13 mouse cellular contexts compared by ENCODE assay signal in the genomic region with DNA sequence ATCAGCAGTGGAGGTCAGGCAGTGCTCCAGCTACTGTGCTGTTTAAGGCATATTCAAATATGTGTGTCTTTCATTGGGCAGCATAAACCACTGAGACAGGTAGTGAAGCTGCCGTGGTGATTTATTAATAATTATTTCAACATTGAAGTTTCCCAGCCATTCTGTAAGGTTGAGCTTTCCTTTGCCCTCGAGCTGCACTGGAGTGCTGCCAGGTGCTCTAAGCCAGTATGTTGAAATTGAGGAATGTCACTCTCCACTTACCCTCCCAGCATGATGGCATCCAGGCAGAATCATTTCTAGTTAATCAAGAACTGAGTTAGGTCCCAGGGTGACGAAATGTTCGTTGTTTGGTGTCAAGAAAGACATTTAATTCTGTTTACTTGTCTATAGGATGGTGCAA. TPM values are rescaled to one million over a fixed set of nuclear protein-coding genes. Genes with fewer than 3 reads are reported as not detected.
DNase-seq lines count a peak whose midpoint lies in the region; ATAC-seq and TF ChIP-seq lines count a peak whose summit lies in the region.
"Had no signal": no experiment of that assay in that cellular context is flagged by ENCODE, and none has a peak within 500 bp of the region (broad histone marks: within the 10 kb centered on the region; RNA-seq: fewer than 3 reads in every experiment).

No protein-coding gene starts in this region.

- no peak overlapping the region for H3K27ac ChIP-seq in heart, embryonic 10.5 days
- no peak overlapping the region for H3K27ac ChIP-seq in lung, postnatal 0 days (ENCODE audit: low read length)
- H3K27ac ChIP-seq in midbrain, embryonic 10.5 days (replicated peaks): no peak overlapping the region
- H3K27ac ChIP-seq: macrophage; neural tube, embryonic 12.5 days had no signal

- H3K27me3 ChIP-seq in heart, embryonic 10.5 days (ENCODE audit: insufficient read depth, poor library complexity, severe bottlenecking): no peaks in the 10 kb centered on the region
- no peaks in the 10 kb centered on the region for H3K27me3 ChIP-seq in lung, postnatal 0 days (replicated peaks; ENCODE audit: insufficient read depth, low read length)
- no peaks in the 10 kb centered on the region for H3K27me3 ChIP-seq in midbrain, embryonic 10.5 days (ENCODE audit: low read depth, poor library complexity, severe bottlenecking)
- H3K27me3 ChIP-seq: neural tube, embryonic 12.5 days had no signal

- WGBS in heart, embryonic 10.5 days: 60% methylated on average over 4 of the region's 4 CpGs
- WGBS in lung, postnatal 0 days: 34% methylated on average over 4 of the region's 4 CpGs
- WGBS in midbrain, embryonic 10.5 days: 77% methylated on average over 4 of the region's 4 CpGs

- H3K4me3 ChIP-seq in heart, embryonic 10.5 days: no peak overlapping the region
- no peak overlapping the region for H3K4me3 ChIP-seq in lung, postnatal 0 days (ENCODE audit: low read depth, low read length)
- H3K4me3 ChIP-seq in midbrain, embryonic 10.5 days: no peak overlapping the region
- H3K4me3 ChIP-seq: erythroblast, embryonic 14.5 days; neural tube, embryonic 12.5 days had no signal

- peak; percentile 87 for ATAC-seq in lung, postnatal 0 days

- H3K4me1 ChIP-seq in heart, embryonic 10.5 days: peaks cover 11% of the 10 kb centered on the region; the same call in 1 of the 2 replicates
- 0 out of 2 replicates have a peak, but pooled peaks cover 4% of the 10 kb centered on the region for H3K4me1 ChIP-seq in lung, postnatal 0 days (ENCODE audit: insufficient read depth, low read depth, low read length)
- no peaks in the 10 kb centered on the region for H3K4me1 ChIP-seq in midbrain, embryonic 10.5 days
- H3K4me1 ChIP-seq: neural tube, embryonic 12.5 days had no signal

- TF ChIP-seq EP300 in lung, postnatal 0 days (IDR thresholded peaks at IDR 0.05): peak; percentile 29; the same call in 1 of the 2 replicates

- H3K9me3 ChIP-seq in heart, embryonic 10.5 days: no peaks in the 10 kb centered on the region
- H3K9me3 ChIP-seq in lung, postnatal 0 days (ENCODE audit: low read length): no peaks in the 10 kb centered on the region
- no peaks in the 10 kb centered on the region for H3K9me3 ChIP-seq in midbrain, embryonic 10.5 days (replicated peaks)
- H3K9me3 ChIP-seq: neural tube, embryonic 12.5 days had no signal

- no peak overlapping the region for H3K4me2 ChIP-seq in lung, postnatal 0 days (replicated peaks; ENCODE audit: low read depth, low read length)
- H3K4me2 ChIP-seq: neural tube, embryonic 12.5 days had no signal

- DNase-seq in heart, postnatal 4 days: peak; percentile 52
- no peak for DNase-seq in heart, embryonic 10.5 days (ENCODE audit: low spot score)
- peak; percentile 73 for DNase-seq in adrenal gland, adult 8-10 months
- peak; percentile 70 to 73 for DNase-seq in kidney, adult 8-10 months
- DNase-seq in lung, postnatal 0 days (ENCODE audit: low spot score): peak; percentile 87
- no peak for DNase-seq in ovary, postnatal 36 days (ENCODE audit: low spot score)
- DNase-seq in neural tube, embryonic 10.5 days (ENCODE audit: extremely low spot score, low spot score): no peak
- DNase-seq in midbrain, embryonic 10.5 days (ENCODE audit: low spot score): no peak
- DNase-seq: layer of hippocampus, adult 9-11 months; thymus, adult 2 months had no signal

- no peak overlapping the region for H3K9ac ChIP-seq in lung, postnatal 0 days (replicated peaks; ENCODE audit: low read depth)
- H3K9ac ChIP-seq: neural tube, embryonic 12.5 days had no signal

- no peak for TF ChIP-seq CTCF in lung, postnatal 0 days (IDR thresholded peaks at IDR 0.05)

- H3K36me3 ChIP-seq in heart, embryonic 10.5 days: no peaks in the 10 kb centered on the region
- no peaks in the 10 kb centered on the region for H3K36me3 ChIP-seq in lung, postnatal 0 days (ENCODE audit: insufficient read depth, low read length)
- no peaks in the 10 kb centered on the region for H3K36me3 ChIP-seq in midbrain, embryonic 10.5 days
- H3K36me3 ChIP-seq: neural tube, embryonic 12.5 days had no signal

RNA-seq across cellular contexts. Expression of gene Lpgat1, which starts 24.4 kb away (rescaled TPM):
- total RNA-seq in heart, postnatal 4 days (2021): 100 to 1,000 TPM in 1 of 2 experiments, 10 to 100 TPM in 1; 89.3 to 101 TPM
- polyA plus RNA-seq in heart, embryonic 10.5 days (2016; fragmentation: Nextera tagmentation; extraction: Ambion mirVana): 25.7 and 46.0 TPM in 2 replicates
- 100 to 1,000 TPM in 2 of 4 experiments, 10 to 100 TPM in 2; 76.6 to 114 (median 95.5) TPM for total RNA-seq in adrenal gland, adult 8-10 months (2022)
- 28.7 and 30.1 TPM in 2 replicates for polyA plus RNA-seq in lung, postnatal 0 days (2015; fragmentation: Nextera tagmentation; extraction: Ambion mirVana)
- polyA plus RNA-seq in midbrain, embryonic 10.5 days (2016; fragmentation: Nextera tagmentation; extraction: Ambion mirVana): 18.1 and 19.0 TPM in 2 replicates

Comparison
In these comparisons a context has a peak if more than half of its experiments do, and no peak if none do; other contexts are left out.
1. DNase-seq: peak in heart, postnatal 4 days (single experiment), adrenal gland, adult 8-10 months (single experiment), kidney, adult 8-10 months (2 of 2) and lung, postnatal 0 days (single experiment); none in heart, embryonic 10.5 days (single experiment), ovary, postnatal 36 days (single experiment), neural tube, embryonic 10.5 days (single experiment) and midbrain, embryonic 10.5 days (single experiment).